Mouse (Mus musculus): Measurements from ENCODE around the gene Gm20837. TPM values are rescaled to one million over a fixed set of nuclear protein-coding genes. Genes with fewer than 3 reads are reported as not detected.

Gene Gm20837
- polyA plus RNA-seq (2021; fragmentation: Nextera tagmentation): not detected in 2 replicates
- long read RNA-seq, experiment 1: 0 reads
- long read RNA-seq, experiment 2: 0 reads

DNA sequence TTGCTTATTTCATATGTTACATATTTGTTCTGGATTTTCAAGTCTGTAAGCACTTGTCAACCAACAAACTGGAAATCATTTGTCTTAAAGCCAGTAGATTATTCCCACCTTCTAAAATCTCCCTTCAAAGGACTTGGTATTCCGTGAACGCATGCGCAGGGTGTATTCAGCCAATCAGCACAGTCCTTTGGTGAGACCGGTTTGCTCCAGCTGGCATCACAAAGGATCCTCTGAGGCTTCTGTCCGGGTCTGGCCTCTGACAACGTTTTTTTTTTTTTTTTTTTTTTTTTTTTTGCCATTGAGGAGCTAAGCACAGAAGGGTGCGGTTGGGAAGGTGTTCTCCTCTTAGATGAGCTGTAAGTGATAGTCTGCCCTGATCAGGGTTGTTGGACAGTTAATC, at the start of gene Gm20837:
Gene Gm20837, plus strand, starts transcription at position 301 of the 400 bp plus-strand sequence.

Data from left cerebral cortex, adult 6 months (tissue).